Mouse (Mus musculus) ES-Bruce4 (cell line): ENCODE results near the gene 2300002M23Rik.

Experiments used
- CTCF ChIP-seq: IDR thresholded peaks from one replicate; pipeline ENCODE4 v1.8.1; 2011; ENCODE audit warnings: low read depth, low read length
- EP300 ChIP-seq: IDR thresholded peaks from 2 replicates; pipeline ENCODE4 v1.6.1; 2011; ENCODE audit warnings: low read depth, low read length; ENCODE audit not compliant: insufficient read depth

DNA sequence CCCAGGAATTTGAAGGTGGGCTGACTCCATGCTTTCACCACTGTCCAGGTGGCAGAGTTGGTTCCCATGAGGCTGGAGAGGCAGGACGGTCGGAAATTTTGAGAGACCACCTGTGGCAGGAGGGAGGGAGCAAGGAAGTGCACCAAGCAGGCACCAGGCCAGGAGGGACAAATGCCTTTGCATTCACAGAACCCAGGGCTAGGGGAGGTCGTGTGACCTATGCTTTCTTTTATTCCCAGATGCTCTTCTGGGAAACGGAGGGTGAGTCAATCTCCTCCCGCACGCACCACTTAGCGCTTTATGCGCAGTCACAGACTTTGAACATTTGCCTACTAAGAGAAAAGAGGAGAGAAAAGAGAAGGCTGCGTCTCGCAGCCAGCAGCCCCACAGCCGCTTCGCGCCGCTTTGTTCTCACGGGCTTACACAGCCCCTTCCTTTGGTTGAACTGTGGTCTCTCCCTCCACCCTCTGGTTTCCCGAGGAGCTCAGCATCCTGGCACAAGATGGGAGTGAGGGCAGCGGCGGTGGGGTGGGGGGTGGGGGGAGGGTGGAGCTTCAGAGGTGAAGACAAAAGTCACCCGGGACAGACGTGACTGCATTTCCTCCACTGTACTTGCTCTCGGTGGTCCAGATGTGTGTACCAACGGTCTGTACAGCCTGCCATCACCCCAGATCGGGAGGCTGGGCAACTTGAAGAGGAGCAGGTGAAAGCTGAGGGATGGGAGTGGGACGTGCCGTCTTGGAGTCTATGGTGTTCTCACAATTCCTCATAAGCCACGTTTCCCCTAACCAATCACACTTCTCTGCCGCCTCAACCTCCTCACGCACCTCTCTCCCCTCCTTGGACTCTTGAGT is 2.1 kb downstream of the 2300002M23Rik start:
- no peak for TF ChIP-seq EP300
- no peak for TF ChIP-seq CTCF
